Mouse (Mus musculus): Measurements from ENCODE around the gene Gpr3. TPM values are rescaled to one million over a fixed set of nuclear protein-coding genes. Genes with fewer than 3 reads are reported as not detected.

Gene Gpr3
- total RNA-seq, 2 experiments from 2014 or later, result 0.22 TPM; not detected in 1

GRCm38 (mm10) chr4:133235415-133235814, 23.1 kb upstream of the Gpr3 start:
- no peak for DNase-seq
- intact Hi-C loops (cut with DNase I), result no loop called here

GRCm38 (mm10) chr4:133234771-133235170, 22.4 kb upstream of the Gpr3 start:
- DNase-seq, result no peak
- intact Hi-C loops (cut with DNase I), result loop anchor here (1.0 to 5.0 kb wide), 2 partner anchors 16 to 63 kb away; no protein-coding TSS in a partner anchor

DNA sequence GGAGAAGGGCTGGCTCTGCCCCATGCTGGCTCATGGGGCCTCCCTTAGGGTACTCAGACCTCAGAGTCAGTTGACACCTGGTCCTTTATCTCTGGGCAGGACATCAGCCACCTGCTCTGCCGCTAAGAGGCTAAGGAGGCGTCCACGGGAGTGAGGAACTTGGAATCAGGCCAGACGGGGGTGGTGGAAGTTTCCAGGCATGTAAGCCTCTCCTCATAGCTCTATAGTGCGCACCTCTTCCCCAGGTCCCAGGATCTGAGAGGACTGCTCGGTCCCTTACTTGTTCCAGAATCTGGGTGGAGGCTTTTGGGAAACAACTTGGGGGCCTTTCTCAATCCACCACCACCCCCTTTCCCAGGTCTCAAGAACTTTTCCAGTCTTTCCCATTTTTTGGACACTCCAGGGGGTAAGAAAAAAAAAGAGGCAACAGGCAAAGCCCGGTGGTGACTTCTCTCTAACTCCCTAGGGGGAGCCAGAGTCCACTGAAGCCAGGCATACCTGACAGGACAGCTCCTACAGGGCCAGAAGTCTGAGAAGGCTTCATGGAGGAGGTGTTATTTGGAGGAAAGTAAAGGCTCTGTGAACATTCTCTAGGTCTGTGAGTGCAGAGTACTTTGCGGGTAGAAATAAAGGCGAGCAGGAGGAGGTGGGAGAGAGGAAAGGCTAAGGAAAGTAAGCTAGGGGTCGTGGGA, 21.1 kb upstream of the Gpr3 start:
- intact Hi-C loops (cut with DNase I), result loop anchor here (5.0 kb wide), 1 partner anchor 64 kb away; no protein-coding TSS in a partner anchor
- no peak for DNase-seq

DNA sequence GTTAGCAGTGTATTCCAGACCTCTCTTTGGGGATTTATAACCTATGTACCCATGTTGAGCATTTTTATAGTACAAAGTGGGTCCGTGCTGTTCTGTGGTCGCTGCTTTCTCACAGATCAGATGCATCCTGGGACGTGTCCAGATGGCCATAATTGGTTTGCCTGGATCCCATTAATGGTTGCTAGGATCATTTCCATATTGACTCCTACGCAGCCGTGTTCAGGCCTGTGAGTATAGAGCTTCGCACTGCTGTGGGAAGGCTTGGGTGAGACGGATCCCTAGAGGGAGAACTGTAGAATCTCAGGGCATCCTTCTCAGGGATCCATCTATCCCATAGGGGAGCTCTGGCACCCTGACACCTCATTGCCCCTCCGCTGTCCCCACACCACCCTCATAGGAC, 17.2 kb upstream of the Gpr3 start:
- intact Hi-C loops (cut with DNase I), result no loop called here

GRCm38 (mm10) chr4:133227636-133228035, 15.3 kb upstream of the Gpr3 start:
- DNase-seq, result no peak
- intact Hi-C loops (cut with DNase I), result no loop called here

More for the DNA sequence above, 17.2 kb upstream of the Gpr3 start:
- no peak for DNase-seq

- peak; percentile 48 to 58 for DNase-seq
- intact Hi-C loops (cut with DNase I), result no loop called here
These were observed 13.7 kb upstream of the Gpr3 start for GRCm38 (mm10) chr4:133226073-133226472.

GRCm38 (mm10) chr4:133223875-133224274, 11.5 kb upstream of the Gpr3 start:
- DNase-seq, result no peak
- intact Hi-C loops (cut with DNase I), result no loop called here

GRCm38 (mm10) chr4:133221701-133222100, 9.4 kb upstream of the Gpr3 start:
- intact Hi-C loops (cut with DNase I), result no loop called here
- no peak for DNase-seq

DNA sequence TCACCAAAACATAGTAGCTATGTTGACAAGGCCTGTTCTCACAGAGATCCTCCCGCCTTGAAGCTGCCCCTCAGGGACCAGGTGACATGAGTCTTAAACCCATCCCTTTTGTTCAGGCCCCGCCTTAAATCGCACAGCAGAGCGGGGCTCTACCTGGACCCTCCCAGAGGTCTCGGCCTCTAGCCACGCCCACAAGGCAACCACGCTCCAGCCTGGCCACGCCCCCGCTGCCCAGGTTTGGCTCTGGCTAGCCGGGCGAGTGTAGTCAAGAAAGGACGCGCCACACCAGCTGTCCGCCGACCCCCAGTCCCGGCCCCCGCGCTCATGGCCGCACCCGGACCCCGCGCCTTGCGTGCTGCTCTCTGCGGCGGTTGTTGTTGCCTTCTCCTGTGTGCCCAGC, 8.3 kb upstream of the Gpr3 start:
- intact Hi-C loops (cut with DNase I), result no loop called here
- no peak for DNase-seq

- intact Hi-C loops (cut with DNase I), result no loop called here
- no peak for DNase-seq
These were observed 6.4 kb upstream of the Gpr3 start for GRCm38 (mm10) chr4:133218745-133219144.

- intact Hi-C loops (cut with DNase I), result loop anchor here (1.0 kb wide), 1 partner anchor 80 kb away; no protein-coding TSS in a partner anchor
- peak; percentile 65 to 77 for DNase-seq
These were observed 5.3 kb upstream of the Gpr3 start for GRCm38 (mm10) chr4:133217641-133218040.

- intact Hi-C loops (cut with DNase I), result loop anchor here (5.0 kb wide), 2 partner anchors 39 to 266 kb away; no protein-coding TSS in a partner anchor
- no peak for DNase-seq
These were observed 1.3 kb upstream of the Gpr3 start for GRCm38 (mm10) chr4:133213661-133214060.

DNA sequence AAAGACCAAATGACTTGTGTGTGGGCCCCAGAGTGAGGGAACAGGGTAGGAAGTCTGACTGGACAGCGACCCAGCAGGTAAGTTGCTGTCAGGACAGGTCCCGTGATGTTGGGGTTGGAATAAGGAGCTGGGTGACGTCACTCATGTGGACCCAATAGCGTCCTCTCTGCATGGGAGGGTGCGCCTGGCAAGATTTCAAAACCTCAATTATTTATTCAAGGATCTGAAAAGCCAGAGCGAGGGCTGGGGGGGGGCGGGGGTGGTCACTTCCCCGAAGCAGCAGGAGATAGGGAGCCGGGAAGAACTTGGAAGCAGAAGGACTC, 893 bp upstream of the Gpr3 start:
- intact Hi-C loops (cut with DNase I), result loop anchor here (5.0 kb wide), 2 partner anchors 39 to 266 kb away; no protein-coding TSS in a partner anchor
- DNase-seq, result no peak

DNA sequence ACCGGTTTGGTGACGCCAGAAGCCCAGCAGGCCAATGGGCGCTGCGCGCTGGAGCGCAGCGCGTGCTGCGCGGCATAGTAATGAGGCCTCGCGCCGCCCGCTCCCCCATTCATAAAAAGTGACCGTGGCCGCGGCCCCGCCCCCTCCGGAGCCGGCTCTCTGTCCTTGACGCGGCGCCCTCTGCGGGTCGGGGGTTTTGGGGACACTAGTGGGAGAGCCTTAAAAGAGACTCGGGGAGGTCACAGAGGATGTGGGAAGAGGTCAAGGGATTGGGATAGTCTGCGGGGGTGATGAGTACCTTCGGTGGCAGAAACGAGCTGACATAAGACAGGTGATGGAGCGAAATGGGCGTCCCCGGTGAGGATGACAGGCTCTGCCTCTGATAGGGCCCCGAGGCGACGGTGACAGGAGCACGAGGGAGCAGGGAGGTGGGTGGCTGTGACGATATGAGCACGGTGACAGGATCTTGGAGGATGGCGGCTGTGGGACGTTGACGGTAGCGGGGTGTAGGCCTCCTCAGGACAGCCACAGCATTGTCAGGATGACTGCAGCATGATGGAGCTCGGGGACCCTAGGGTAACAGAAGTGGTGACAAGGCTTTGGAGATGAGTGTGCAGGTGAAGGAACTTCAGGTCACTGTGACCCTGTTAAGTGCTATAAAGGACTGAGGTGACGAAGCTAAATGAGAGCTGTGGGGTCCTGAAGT, 379 bp upstream of the Gpr3 start:
- DNase-seq, result peak; percentile 86 to 87
- intact Hi-C loops (cut with DNase I), result loop anchor here (5.0 kb wide), 2 partner anchors 40 to 265 kb away; no protein-coding TSS in a partner anchor

- DNase-seq, result no peak
- intact Hi-C loops (cut with DNase I), result loop anchor here (5.0 kb wide), 2 partner anchors 41 to 264 kb away; no protein-coding TSS in a partner anchor
These were observed 1.4 kb downstream of the Gpr3 start for GRCm38 (mm10) chr4:133210788-133211390.

GRCm38 (mm10) chr4:133210023-133210787, 2.1 kb downstream of the Gpr3 start:
- intact Hi-C loops (cut with DNase I), result loop anchor here (5.0 kb wide), 2 partner anchors 42 to 263 kb away; no protein-coding TSS in a partner anchor
- DNase-seq, result no peak

GRCm38 (mm10) chr4:133209366-133209765, 3.0 kb downstream of the Gpr3 start:
- DNase-seq, result peak; percentile 49 to 61
- intact Hi-C loops (cut with DNase I), result loop anchor here (2.0 kb wide), 1 partner anchor 199 kb away; the partner anchor contains the start of gene Ahdc1

DNA sequence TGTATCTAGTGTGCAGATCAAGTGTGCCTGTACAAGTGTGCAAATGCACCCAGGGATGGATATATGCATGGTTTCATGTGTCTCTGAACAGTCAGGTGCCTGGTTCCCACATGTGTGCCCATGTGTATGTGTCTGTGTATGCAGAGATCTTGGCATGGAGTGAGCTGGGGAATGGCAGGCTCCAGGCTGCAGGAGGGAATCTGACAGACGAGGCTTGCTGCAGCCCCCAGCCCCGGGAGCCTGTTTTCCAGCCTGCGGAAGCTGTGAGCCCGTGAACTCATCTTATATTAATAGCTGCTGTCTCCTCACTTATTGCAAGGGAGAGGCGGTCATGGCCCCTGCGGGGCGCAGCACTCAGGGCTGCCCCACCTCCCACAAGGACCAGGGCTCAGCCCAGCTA, 8.0 kb downstream of the Gpr3 start:
- no peak for DNase-seq
- intact Hi-C loops (cut with DNase I), result no loop called here

DNA sequence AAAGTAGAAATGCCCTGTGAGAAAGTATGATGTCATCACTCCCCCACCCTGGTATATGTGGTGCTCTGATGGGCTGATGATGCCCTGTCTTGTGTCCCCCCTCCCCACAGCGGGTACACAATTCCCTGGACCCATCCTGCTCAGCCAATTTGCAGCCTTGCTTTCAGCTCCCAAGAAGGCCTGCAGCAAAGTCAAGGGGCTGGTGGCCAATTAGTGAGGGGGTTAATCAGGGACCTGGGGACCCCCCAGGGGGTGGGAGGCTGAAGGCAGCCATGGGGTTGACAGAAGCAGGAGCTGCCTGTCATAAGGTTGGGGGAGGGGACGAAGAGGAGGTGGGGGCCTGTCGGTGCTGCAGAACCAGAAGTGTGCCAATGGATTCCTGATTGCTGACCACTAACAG, 8.7 kb downstream of the Gpr3 start:
- intact Hi-C loops (cut with DNase I), result no loop called here
- no peak for DNase-seq

DNA sequence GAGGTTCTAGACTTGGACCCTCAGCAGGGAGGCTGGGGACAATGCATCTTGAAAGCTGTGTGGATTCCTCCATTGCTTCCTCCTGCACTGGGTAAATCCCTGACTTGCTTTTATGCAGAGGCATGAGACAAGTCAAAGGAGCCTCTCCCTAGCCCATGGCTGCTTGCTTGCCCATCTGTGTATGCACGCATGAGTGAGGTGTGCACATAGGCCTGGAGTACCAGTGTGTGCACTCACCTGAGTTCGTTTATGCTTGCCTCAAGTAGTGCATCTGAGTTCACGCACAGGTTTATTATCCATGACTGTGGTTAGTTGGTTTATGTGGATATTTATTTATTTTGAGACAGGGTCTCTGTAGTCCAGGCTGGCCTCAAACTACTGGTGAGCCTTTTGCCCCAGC, 10.1 kb downstream of the Gpr3 start:
- intact Hi-C loops (cut with DNase I), result no loop called here
- DNase-seq, result no peak
